Mouse (Mus musculus) heart, embryonic 12.5 days (tissue): Measurements from ENCODE around the gene Usp35. TPM values are rescaled to one million over a fixed set of nuclear protein-coding genes. Genes with fewer than 3 reads are reported as not detected.

ENCODE experiments used
- ATAC-seq: fragments of 200-750 bp; cut with Nextera tagmentation; 2 replicates; pipeline ENCODE4 v1.8.0; 2017; ENCODE audit warnings: moderate TSS enrichment, moderate library complexity; ENCODE audit not compliant: insufficient number of reproducible peaks, low FRiP score
- H3K27ac ChIP-seq: fragments of 300-500 bp; sonication (generic); 2 replicates; pipeline ENCODE4 v1.5.1; 2016; ENCODE audit warnings: mild to moderate bottlenecking, moderate library complexity; ENCODE audit not compliant: poor library complexity, severe bottlenecking
- H3K27me3 ChIP-seq: fragments of 300-500 bp; sonication (generic); replicated peaks from 2 replicates; pipeline ENCODE4 v1.6.1; 2016; ENCODE audit warnings: mild to moderate bottlenecking, moderate library complexity
- H3K36me3 ChIP-seq: fragments of 300-500 bp; sonication (generic); 2 replicates; pipeline ENCODE4 v1.6.1; 2016; ENCODE audit warnings: mild to moderate bottlenecking, moderate library complexity
- H3K4me1 ChIP-seq: fragments of 300-500 bp; sonication (generic); replicated peaks from 2 replicates; pipeline ENCODE4 v1.6.1; 2016; ENCODE audit warnings: mild to moderate bottlenecking
- H3K4me2 ChIP-seq: fragments of 300-500 bp; sonication (generic); 2 replicates; pipeline ENCODE4 v1.6.1; 2016; ENCODE audit warnings: mild to moderate bottlenecking, moderate library complexity
- H3K4me3 ChIP-seq: fragments of 300-500 bp; sonication (generic); 2 replicates; pipeline ENCODE4 v1.5.1; 2016; ENCODE audit warnings: mild to moderate bottlenecking
- H3K9ac ChIP-seq: fragments of 300-500 bp; sonication (generic); 2 replicates; pipeline ENCODE4 v1.6.1; 2016; ENCODE audit warnings: mild to moderate bottlenecking, moderate library complexity
- H3K9me3 ChIP-seq: fragments of 300-500 bp; sonication (generic); replicated peaks from 2 replicates; pipeline ENCODE4 v1.6.1; 2016; ENCODE audit warnings: mild to moderate bottlenecking, moderate library complexity
- WGBS: fragments of 180-500 bp; shearing (Covaris S2); methylation state at CpG from one replicate; pipeline ENCODE4 v1.1.7; 2016; 5-methylcytosine and 5-hydroxymethylcytosine counted together
- polyA plus RNA-seq: library from polyadenylated mRNA; unstranded; fragments of >200 nt; fragmentation: Nextera tagmentation; extraction: Ambion mirVana; gene quantifications from 2 replicates; pipeline ENCODE4 v1.2.1, GENCODE M21; 2016

Usp35 gene
- polyA plus RNA-seq = 1.4 and 1.8 TPM in 2 replicates

GRCm38 (mm10) chr7:97331726-97332666, at the start of gene Usp35, which contains the start of gene Kctd21:
Usp35 (minus strand) TSS chr7:97332020.
Kctd21 (plus strand) TSS chr7:97332327.
- Histone ChIP-seq H3K27ac (no peak within 1 kb of the TSS), H3K36me3 (no peaks in the 10 kb centered on the region), H3K9me3 (no peaks in the 10 kb centered on the region), H3K4me1 (peaks cover 20% of the 10 kb centered on the region), H3K9ac (peak within 1 kb of the TSS; percentile 85), H3K27me3 (peaks cover 10% of the 10 kb centered on the region), H3K4me3 (peak within 1 kb of the TSS; percentile 89), H3K4me2 (peak within 1 kb of the TSS; percentile 89)
- WGBS = under 1% methylated on average over 68 of the region's 68 CpGs
- ATAC-seq = peak; percentile 99

DNA sequence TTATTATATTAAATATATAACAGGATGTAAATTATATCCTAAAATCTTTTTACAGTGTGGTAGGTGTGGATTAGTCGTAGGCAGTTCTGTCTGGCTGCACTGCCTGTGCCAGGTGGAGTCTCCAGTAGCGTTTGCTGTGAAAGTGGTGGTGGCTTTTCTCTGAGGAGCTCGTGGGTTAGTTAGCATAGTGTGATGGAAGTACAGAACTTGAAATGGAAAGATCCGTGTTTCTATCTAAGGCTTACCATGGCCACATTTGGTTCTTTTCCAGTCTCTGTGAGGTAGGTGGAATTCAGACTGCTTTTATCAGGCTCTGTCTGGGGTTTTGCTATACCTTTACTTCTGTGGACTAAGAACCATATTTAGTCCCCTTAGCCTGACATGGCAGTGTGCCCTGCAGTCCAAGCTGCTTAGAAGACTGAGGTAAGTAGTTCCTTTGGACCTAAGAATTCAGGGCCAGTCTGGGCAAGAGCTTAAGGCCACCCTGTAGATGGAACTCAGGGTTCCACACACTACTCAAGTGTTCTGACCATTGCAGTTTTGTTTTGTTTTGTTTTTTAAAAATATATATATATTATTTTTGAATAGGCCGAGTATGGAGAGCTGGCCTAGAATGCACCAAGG, 48.8 kb upstream of the Usp35 start:
- Histone ChIP-seq H3K36me3 (peaks cover 85% of the 10 kb centered on the region), H3K9ac (no peak overlapping the region), H3K9me3 (no peaks in the 10 kb centered on the region), H3K27ac (no peak overlapping the region), H3K4me3 (no peak overlapping the region), H3K27me3 (no peaks in the 10 kb centered on the region), H3K4me1 (no peaks in the 10 kb centered on the region), H3K4me2 (no peak overlapping the region)
- ATAC-seq = no peak
- 91% methylated on average over 5 of the region's 5 CpGs for WGBS

DNA sequence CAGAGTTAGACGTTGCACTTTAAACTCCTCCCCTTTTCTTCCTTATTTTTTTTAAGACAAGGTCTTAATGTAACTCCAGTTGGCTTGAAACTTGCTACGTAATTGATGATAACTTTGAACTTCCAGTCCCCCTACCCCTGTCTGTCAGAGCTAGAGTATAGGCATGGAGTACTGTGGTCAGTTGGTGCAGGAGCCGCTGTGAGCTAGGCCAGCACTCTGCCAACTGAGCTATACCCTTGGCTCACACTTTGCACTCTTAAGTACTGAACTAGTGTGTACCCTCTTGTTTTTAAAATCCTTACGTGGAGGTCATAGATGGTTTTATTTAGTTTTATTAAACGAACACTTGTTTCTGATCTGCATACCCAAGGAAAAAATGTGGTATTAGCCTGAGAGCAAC, 47.5 kb upstream of the Usp35 start:
- no peak for ATAC-seq
- Histone ChIP-seq H3K9me3 (no peaks in the 10 kb centered on the region), H3K9ac (no peak overlapping the region), H3K27ac (no peak overlapping the region), H3K4me1 (no peaks in the 10 kb centered on the region), H3K36me3 (peaks cover 85% of the 10 kb centered on the region), H3K4me3 (no peak overlapping the region), H3K27me3 (no peaks in the 10 kb centered on the region), H3K4me2 (no peak overlapping the region)
- 91% methylated on average over 5 of the region's 5 CpGs for WGBS

DNA sequence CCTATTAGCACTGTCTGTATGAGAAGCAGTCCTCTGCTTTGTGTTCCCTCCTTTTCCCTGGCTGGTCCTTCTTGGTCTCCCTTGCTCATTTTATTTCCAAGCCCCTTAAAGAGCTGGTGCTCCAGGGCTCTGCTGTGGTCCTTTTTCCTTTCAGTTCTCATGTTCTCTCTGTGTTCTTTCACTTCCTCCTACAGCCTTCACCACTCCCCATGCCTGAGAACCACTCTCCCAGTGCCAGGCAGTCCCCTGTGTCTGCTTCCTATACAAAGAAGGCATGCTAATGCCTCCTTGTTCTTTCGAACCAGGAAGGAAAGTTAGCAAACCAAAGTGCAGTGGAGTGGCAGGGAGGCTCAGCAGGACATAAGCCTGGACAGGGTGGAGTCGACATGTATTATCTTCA, 44.1 kb upstream of the Usp35 start:
- WGBS = 83% methylated on average over 2 of the region's 2 CpGs
- H3K27ac ChIP-seq = no peak overlapping the region

GRCm38 (mm10) chr7:97375101-97375500, 43.3 kb upstream of the Usp35 start:
- no peak for ATAC-seq
- no peak overlapping the region for H3K9ac ChIP-seq
- H3K4me3 ChIP-seq = no peak overlapping the region
- H3K4me2 ChIP-seq = no peak overlapping the region
- no peaks in the 10 kb centered on the region for H3K9me3 ChIP-seq
- peaks cover 12% of the 10 kb centered on the region for H3K4me1 ChIP-seq
- no peaks in the 10 kb centered on the region for H3K27me3 ChIP-seq
- H3K27ac ChIP-seq = no peak overlapping the region
- WGBS = 90% methylated on average over 9 of the region's 9 CpGs
- peaks cover 54% of the 10 kb centered on the region for H3K36me3 ChIP-seq

More for the DNA sequence above, 44.1 kb upstream of the Usp35 start:
- H3K9ac ChIP-seq = no peak overlapping the region
- no peak overlapping the region for H3K4me2 ChIP-seq
- peaks cover 9% of the 10 kb centered on the region for H3K4me1 ChIP-seq
- H3K36me3 ChIP-seq = peaks cover 61% of the 10 kb centered on the region
- no peaks in the 10 kb centered on the region for H3K9me3 ChIP-seq
- ATAC-seq = no peak
- no peak overlapping the region for H3K4me3 ChIP-seq
- H3K27me3 ChIP-seq = no peaks in the 10 kb centered on the region

DNA sequence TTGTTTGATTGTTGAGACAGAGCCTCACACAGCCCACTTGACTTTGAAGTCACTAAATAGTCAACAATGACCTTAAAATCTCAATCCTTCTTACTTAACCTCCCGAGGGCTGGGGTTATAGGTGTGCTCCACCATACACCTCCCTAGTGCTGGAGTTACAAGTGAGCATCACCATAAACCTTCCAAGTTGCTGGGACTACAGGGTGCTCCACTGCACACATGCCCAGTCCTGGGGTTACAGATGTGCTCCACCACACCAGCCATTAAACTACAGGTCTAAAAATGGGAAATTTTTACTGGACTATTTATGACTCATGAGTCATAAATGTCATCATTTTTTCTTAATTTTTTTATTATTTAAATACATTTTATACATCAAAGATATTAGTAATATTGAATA, 34.1 kb upstream of the Usp35 start:
- Histone ChIP-seq H3K9me3 (no peaks in the 10 kb centered on the region), H3K4me2 (no peak overlapping the region), H3K27ac (no peak overlapping the region), H3K36me3 (no peaks in the 10 kb centered on the region), H3K27me3 (no peaks in the 10 kb centered on the region), H3K4me3 (no peak overlapping the region), H3K4me1 (peaks cover 2% of the 10 kb centered on the region), H3K9ac (no peak overlapping the region)
- no peak for ATAC-seq
- 63% methylated on average over 1 of the region's 1 CpGs for WGBS

DNA sequence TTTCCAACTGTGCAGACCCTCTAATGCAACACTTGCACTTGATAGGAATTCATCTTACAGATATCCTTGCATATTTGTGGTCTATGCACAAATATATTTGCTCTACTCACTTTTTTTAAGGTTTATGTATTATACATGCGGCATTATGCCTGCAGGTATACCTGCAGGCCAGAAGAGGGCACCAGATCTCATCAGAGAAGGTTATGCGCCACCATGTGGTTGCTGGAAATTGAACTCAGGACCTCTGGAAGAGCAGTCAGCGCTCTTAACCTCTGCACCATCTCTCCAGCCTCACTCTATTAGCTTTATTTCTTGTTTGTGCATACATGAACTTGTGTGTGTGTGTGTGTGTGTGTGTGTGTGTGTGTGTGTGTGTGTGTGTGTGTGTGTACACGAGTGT, 29.6 kb upstream of the Usp35 start:
- Histone ChIP-seq H3K27ac (no peak overlapping the region), H3K4me2 (no peak overlapping the region), H3K4me1 (0 out of 2 replicates have a peak, but pooled peaks cover under 1% of the 10 kb centered on the region), H3K4me3 (no peak overlapping the region), H3K36me3 (no peaks in the 10 kb centered on the region), H3K9me3 (no peaks in the 10 kb centered on the region), H3K27me3 (no peaks in the 10 kb centered on the region), H3K9ac (no peak overlapping the region)
- no peak for ATAC-seq
- WGBS = 31% methylated on average over 4 of the region's 4 CpGs

DNA sequence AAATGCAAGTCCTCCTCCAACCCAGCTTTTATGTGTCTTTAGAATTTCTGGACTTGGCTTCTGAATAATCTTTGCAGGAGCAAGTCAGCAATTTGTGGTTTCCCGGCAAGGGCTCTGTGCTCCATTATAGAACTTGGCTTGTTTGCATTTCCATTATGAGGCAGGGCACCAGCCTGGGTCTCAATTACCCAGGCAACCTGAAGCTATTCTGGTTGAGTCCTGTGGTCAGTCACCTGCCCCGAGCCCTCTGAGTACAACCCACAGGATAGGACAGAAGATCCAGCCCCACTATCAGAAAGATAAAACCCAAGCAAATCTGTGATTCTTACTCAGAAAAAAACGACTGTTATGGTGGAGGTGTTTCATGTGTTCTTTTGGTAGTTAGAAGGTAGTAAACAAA, 29.1 kb upstream of the Usp35 start:
- Histone ChIP-seq H3K27ac (no peak overlapping the region), H3K4me3 (no peak overlapping the region), H3K9ac (no peak overlapping the region), H3K36me3 (no peaks in the 10 kb centered on the region), H3K27me3 (no peaks in the 10 kb centered on the region), H3K4me1 (0 out of 2 replicates have a peak, but pooled peaks cover 4% of the 10 kb centered on the region), H3K4me2 (no peak overlapping the region), H3K9me3 (no peaks in the 10 kb centered on the region)
- no peak for ATAC-seq
- 54% methylated on average over 3 of the region's 3 CpGs for WGBS

GRCm38 (mm10) chr7:97360166-97360565, 28.3 kb upstream of the Usp35 start:
- Histone ChIP-seq H3K4me1 (peaks cover 12% of the 10 kb centered on the region), H3K4me3 (no peak overlapping the region), H3K9me3 (no peaks in the 10 kb centered on the region), H3K27me3 (no peaks in the 10 kb centered on the region), H3K9ac (no peak overlapping the region), H3K36me3 (no peaks in the 10 kb centered on the region), H3K4me2 (no peak overlapping the region), H3K27ac (no peak overlapping the region)
- ATAC-seq = no peak
- 74% methylated on average over 5 of the region's 5 CpGs for WGBS

- peaks cover 21% of the 10 kb centered on the region for H3K4me1 ChIP-seq
- 79% methylated on average over 4 of the region's 4 CpGs for WGBS
Measured at GRCm38 (mm10) chr7:97358347-97358746, 26.5 kb upstream of the Usp35 start.

GRCm38 (mm10) chr7:97357840-97358239, 26.0 kb upstream of the Usp35 start:
- H3K4me1 ChIP-seq = peaks cover 21% of the 10 kb centered on the region
- no peaks in the 10 kb centered on the region for H3K9me3 ChIP-seq
- H3K9ac ChIP-seq = no peak overlapping the region
- no peak overlapping the region for H3K4me2 ChIP-seq
- no peak overlapping the region for H3K4me3 ChIP-seq
- no peaks in the 10 kb centered on the region for H3K36me3 ChIP-seq
- H3K27ac ChIP-seq = no peak overlapping the region
- ATAC-seq = no peak
- H3K27me3 ChIP-seq = no peaks in the 10 kb centered on the region
- 66% methylated on average over 3 of the region's 3 CpGs for WGBS

More at GRCm38 (mm10) chr7:97358347-97358746, 26.5 kb upstream of the Usp35 start:
- no peaks in the 10 kb centered on the region for H3K9me3 ChIP-seq
- no peak overlapping the region for H3K4me2 ChIP-seq
- H3K27ac ChIP-seq = no peak overlapping the region
- no peaks in the 10 kb centered on the region for H3K36me3 ChIP-seq
- H3K27me3 ChIP-seq = no peaks in the 10 kb centered on the region
- no peak overlapping the region for H3K9ac ChIP-seq
- no peak overlapping the region for H3K4me3 ChIP-seq
- ATAC-seq = no peak
